Mouse (Mus musculus) mouse embryonic stem cell (cell line): ENCODE data around the gene Polr2a.

ENCODE experiments used
- in situ Hi-C, 2 experiments: fragments of 300-500 bp; cut with MboI; formaldehyde crosslinking; loops; 1 replicate in 1 of 2; 3 replicates in 1 of 2; pipeline ENCODE4 v1.14.3; 2019 to 2020; ENCODE audit warnings: low sequenced_read_pairs in 2 of 2, low pct_unique_long_range_greater_than_20kb in 1 of 2, mixed read lengths in 1 of 2; ENCODE audit not compliant: unreplicated experiment in 1 of 2

The Polr2a gene

GRCm38 (mm10) chr11:69695361-69696181, 62.9 kb downstream of the Polr2a start, which contains the start of the genes Tnfsf12 and Tnfsfm13:
TSS of gene Tnfsf12 (minus strand) at chr11:69695849.
TSS of gene Tnfsfm13 (minus strand) at chr11:69696098.
- in situ Hi-C loops: no loop called here

GRCm38 (mm10) chr11:69695046-69695360, 63.4 kb downstream of the Polr2a start:
- in situ Hi-C loops: no loop called here

DNA sequence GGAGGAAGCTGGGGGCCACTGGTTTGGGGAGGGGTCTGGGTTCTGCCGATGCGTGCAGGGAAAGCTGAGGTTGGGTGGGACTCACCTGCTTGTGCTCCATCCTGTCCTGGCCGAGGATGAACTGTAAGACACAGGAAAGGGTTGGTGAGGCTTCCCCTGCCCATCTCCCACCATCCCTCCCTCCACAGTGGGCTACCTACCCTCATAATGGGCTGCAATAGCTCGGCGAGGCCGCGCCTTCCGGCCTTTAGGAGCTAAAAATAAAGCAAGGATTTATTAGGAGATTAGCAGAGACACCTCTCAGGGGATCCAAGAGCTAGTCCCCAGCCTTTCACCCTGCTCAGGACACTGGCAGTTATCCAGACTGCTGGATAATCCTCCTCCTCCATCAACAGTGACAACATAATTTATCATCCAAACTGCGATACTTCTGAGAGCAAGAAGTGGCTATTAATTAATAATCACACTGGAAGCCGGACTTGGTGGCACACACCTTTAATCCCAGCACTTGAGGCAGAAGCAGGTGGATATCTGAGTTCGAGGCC, 64.9 kb downstream of the Polr2a start:
- in situ Hi-C loops: no loop called here

- in situ Hi-C loops: no loop called here
Observed at GRCm38 (mm10) chr11:69692863-69693262, 65.6 kb downstream of the Polr2a start.

GRCm38 (mm10) chr11:69692196-69692811, 66.1 kb downstream of the Polr2a start:
- in situ Hi-C loops: no loop called here

- in situ Hi-C loops: no loop called here
Observed at GRCm38 (mm10) chr11:69689891-69690290, 68.5 kb downstream of the Polr2a start.

DNA sequence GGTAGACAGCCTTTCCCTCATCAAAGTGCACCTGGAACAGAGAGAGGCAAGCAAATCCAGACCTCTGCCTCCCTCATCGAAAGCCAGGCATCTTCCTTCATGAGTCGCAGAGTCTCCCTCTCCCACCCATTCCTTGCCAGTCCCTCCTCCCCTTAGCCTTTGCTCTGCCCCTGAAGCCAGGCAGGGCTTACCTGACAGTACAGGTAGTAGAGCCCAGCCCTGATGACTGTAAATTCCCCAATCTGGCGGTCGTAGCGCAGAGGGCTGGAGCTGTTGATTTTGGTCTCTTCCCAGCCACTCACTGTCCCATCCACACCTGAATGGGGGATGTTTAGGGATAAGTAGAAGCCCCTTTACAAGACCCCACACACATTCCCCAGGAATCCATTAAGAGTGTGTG, 71.4 kb downstream of the Polr2a start:
- in situ Hi-C loops: no loop called here

- in situ Hi-C loops: no loop called here
Observed at GRCm38 (mm10) chr11:69686377-69686776, 72.1 kb downstream of the Polr2a start.

GRCm38 (mm10) chr11:69685526-69686148, 72.8 kb downstream of the Polr2a start, which contains the start of gene Tnfsf13:
TSS of gene Tnfsf13 (minus strand) at chr11:69685784.
- in situ Hi-C loops: no loop called here

DNA sequence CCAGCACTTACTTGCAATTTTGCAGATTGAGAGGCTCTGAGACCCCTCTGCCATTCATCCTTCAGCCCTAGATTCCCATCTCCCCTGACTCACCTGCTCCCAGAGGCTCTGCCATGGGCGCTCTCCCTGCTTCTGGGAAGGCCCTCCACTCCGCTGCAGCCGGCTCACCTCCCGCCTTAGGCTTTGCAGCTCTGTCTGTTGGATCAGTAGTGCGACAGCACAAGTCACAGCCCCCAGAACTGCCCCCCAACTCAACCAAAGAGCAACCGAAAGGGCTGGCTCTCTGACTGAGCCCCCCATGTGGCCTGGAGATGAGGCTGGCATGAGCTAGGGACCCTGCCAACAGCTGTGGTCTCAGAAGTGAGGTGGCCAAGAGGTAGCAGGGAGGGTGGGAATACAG, 73.5 kb downstream of the Polr2a start:
- in situ Hi-C loops: loop anchor here (5.0 kb wide), 1 partner anchor 32 kb away; no protein-coding TSS in a partner anchor

- in situ Hi-C loops: loop anchor here (5.0 kb wide), 1 partner anchor 33 kb away; no protein-coding TSS in a partner anchor
Observed at GRCm38 (mm10) chr11:69684128-69684745, 74.2 kb downstream of the Polr2a start.
